Mouse (Mus musculus): ENCODE measurements at regions not wholly inside any gene's neighbourhood (a gene's known extent, or its start where the extent isn't known, plus 50 kb on each side); places are given as distances from the start of the nearest gene placed in this dataset.

DNA sequence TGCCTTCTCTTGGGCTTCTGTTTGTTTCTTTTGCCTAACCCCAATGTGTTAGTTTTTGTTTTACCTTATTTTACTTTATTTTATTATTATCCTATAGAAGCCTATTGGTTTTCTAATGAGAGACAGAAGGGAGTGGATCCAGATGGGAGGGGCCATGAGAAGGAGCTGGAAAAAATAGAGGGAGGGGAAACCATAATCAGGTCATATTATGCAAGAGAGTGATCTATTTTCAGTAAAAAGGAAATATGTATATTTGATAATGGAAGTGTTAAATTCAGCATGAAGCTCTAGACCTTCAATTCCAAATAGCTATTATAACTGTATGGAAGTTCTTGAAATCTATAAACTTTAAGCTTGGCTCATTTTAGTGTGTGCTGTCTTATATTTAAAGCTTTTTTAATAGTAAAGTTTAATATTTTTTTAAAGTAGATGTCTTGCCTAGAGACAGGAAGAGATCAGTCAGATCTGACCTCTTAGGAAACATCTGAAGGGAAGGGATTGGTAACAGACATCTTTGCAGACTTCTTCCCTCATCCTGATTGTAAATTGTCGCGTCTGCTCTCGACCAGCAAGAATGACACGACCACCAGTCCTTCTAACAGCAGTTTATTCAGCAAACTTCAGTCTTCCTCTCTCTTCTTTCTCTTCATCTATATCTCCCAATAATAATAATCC lies 87.8 kb upstream of the Supt20 start:
- TF ChIP-seq CTCF (IDR thresholded peaks at IDR 0.05; ENCODE audit: low read depth) = no peak
- TF ChIP-seq EP300 (IDR thresholded peaks at IDR 0.05; ENCODE audit: low read depth) = no peak

All from liver, embryonic 14.5 days (tissue).